Mouse (Mus musculus) lung, adult 10 weeks (tissue): Measurements from ENCODE around the gene Prtg. TPM values are rescaled to one million over a fixed set of nuclear protein-coding genes. Genes with fewer than 3 reads are reported as not detected.

Source experiments
- polyA plus RNA-seq: library from polyadenylated mRNA; stranded (reverse); fragments of 350-450 nt; fragmentation: Illumina TruSeq; extraction: RNeasy Lipid Tissue Mini Kit (QIAGEN cat#74804); gene quantifications from one replicate; pipeline ENCODE4 v1.2.3, GENCODE M21; 2014; ENCODE audit warnings: low read depth, low replicate concordance; ENCODE audit not compliant: insufficient read depth

Gene Prtg
- 0.03 TPM for polyA plus RNA-seq

GRCm38 (mm10) chr9:72806731-72807419, at the start of gene Prtg:
Gene Prtg, plus strand, starts transcription at chr9:72806874.

GRCm38 (mm10) chr9:72925021-72925934, 118.6 kb downstream of the Prtg start, which contains the start of gene Pygo1:
Gene Pygo1, plus strand, starts transcription at chr9:72925645.

GRCm38 (mm10) chr9:72958521-72959450, 152.1 kb downstream of the Prtg start, which contains the start of the genes Dyx1c1 and Gm44503:
Gene Dyx1c1, plus strand, starts transcription at chr9:72958785.
Gene Gm44503, plus strand, starts transcription at chr9:72958852.

Other genes with a start within 250 kb of the Prtg start
- gene Nedd4, start 144.5 kb upstream of the Prtg start, polyA plus RNA-seq: 87.6 TPM
- 1.8 TPM for gene Pygo1, start 118.8 kb downstream of the Prtg start, polyA plus RNA-seq
- 2.7 TPM for gene Dyx1c1, start 151.9 kb downstream of the Prtg start, polyA plus RNA-seq
- not detected for gene Gm44503, start 152.0 kb downstream of the Prtg start, polyA plus RNA-seq
- 22.3 TPM for gene Ccpg1os, start 178.5 kb downstream of the Prtg start, polyA plus RNA-seq
- 65.9 TPM for gene Ccpg1, start 178.6 kb downstream of the Prtg start, polyA plus RNA-seq
- 2.6 TPM for gene Pigb, start 233.5 kb downstream of the Prtg start, polyA plus RNA-seq
- 31.8 TPM for gene Rab27a, start 238.0 kb downstream of the Prtg start, polyA plus RNA-seq